Mouse (Mus musculus) heart, postnatal 0 days (tissue): ENCODE results near the gene Eif2ak2. TPM values are rescaled to one million over a fixed set of nuclear protein-coding genes. Genes with fewer than 3 reads are reported as not detected.

Experiments used
- ATAC-seq: fragments of 200-750 bp; cut with Nextera tagmentation; 2 replicates; pipeline ENCODE4 v1.8.0; 2017; ENCODE audit warnings: low read depth, moderate number of reproducible peaks, moderate library complexity; ENCODE audit not compliant: insufficient read depth
- DNase-seq: peaks from one replicate; pipeline ENCODE4 v3.0.0-alpha.2; 2016; ENCODE audit warnings: low spot score
- H3K27ac ChIP-seq: fragments of 300-500 bp; sonication (generic); 2 replicates; pipeline ENCODE4 v1.5.1; 2014; ENCODE audit warnings: low read depth, mild to moderate bottlenecking
- H3K27me3 ChIP-seq: fragments of 300-500 bp; sonication (generic); 2 replicates; pipeline ENCODE4 v1.6.1; 2014; ENCODE audit warnings: low read length, mixed read lengths; ENCODE audit not compliant: control insufficient read depth, insufficient read depth
- H3K36me3 ChIP-seq: fragments of 300-500 bp; sonication (generic); replicated peaks from 2 replicates; pipeline ENCODE4 v1.6.1; 2014; ENCODE audit warnings: low read length, mixed read lengths; ENCODE audit not compliant: control insufficient read depth, insufficient read depth
- H3K4me1 ChIP-seq: fragments of 300-500 bp; sonication (generic); 2 replicates; pipeline ENCODE4 v1.6.1; 2014; ENCODE audit warnings: antibody characterized with exemption; ENCODE audit not compliant: control insufficient read depth, insufficient read depth
- H3K4me2 ChIP-seq: fragments of 300-500 bp; sonication (generic); 2 replicates; pipeline ENCODE4 v1.6.1; 2014; ENCODE audit warnings: low read depth, mild to moderate bottlenecking, low read length, moderate library complexity
- H3K4me3 ChIP-seq: fragments of 300-500 bp; sonication (generic); 2 replicates; pipeline ENCODE4 v1.5.1; 2014; ENCODE audit warnings: low read depth, low read length
- H3K9ac ChIP-seq: fragments of 300-500 bp; sonication (generic); replicated peaks from 2 replicates; pipeline ENCODE4 v1.6.1; 2014; ENCODE audit warnings: low read depth, low read length, mixed read lengths
- H3K9me3 ChIP-seq: fragments of 300-500 bp; sonication (generic); replicated peaks from 2 replicates; pipeline ENCODE4 v1.6.1; 2016; ENCODE audit warnings: low read length; ENCODE audit not compliant: control insufficient read depth
- CTCF ChIP-seq: IDR thresholded peaks from 2 replicates; pipeline ENCODE4 v1.5.1; 2016; ENCODE audit warnings: antibody characterized with exemption, control low read depth, low read depth
- EP300 ChIP-seq: IDR thresholded peaks from 2 replicates; pipeline ENCODE4 v1.6.1; 2016; ENCODE audit warnings: antibody characterized with exemption, low read depth
- WGBS: fragments of 180-500 bp; shearing (Covaris S2); extraction: QIAGEN DNeasy Blood & Tissue Kit; methylation state at CpG from one replicate; pipeline ENCODE4 v1.1.7; 2014; 5-methylcytosine and 5-hydroxymethylcytosine counted together
- polyA plus RNA-seq: library from polyadenylated mRNA; unstranded; fragments of >200 nt; fragmentation: Nextera tagmentation; extraction: Ambion mirVana; gene quantifications from 2 replicates; pipeline ENCODE4 v1.2.1, GENCODE M21; 2015
- total RNA-seq: library from RNA; depleted of rRNA; stranded (reverse); fragments of >200 nt; gene quantifications from 2 replicates; pipeline ENCODE4 v1.2.3, GENCODE M21; 2014; ENCODE audit warnings: low replicate concordance

The Eif2ak2 gene
- total and polyA plus RNA-seq, 2 experiments from 2014 or later, result 11.6 to 15.6 TPM

GRCm38 (mm10) chr17:78894991-78895390, 12.6 kb upstream of the Eif2ak2 start:
- Histone ChIP-seq H3K4me2 (peak overlapping the region; percentile 53), H3K27me3 (no peaks in the 10 kb centered on the region), H3K27ac (no peak overlapping the region), H3K36me3 (no peaks in the 10 kb centered on the region), H3K9ac (no peak overlapping the region), H3K9me3 (no peaks in the 10 kb centered on the region), H3K4me3 (no peak overlapping the region), H3K4me1 (no peaks in the 10 kb centered on the region)
- no peak for ATAC-seq
- TF ChIP-seq CTCF (no peak), EP300 (no peak)
- DNase-seq, result no peak
- WGBS, result 67% methylated on average over 7 of the region's 7 CpGs

DNA sequence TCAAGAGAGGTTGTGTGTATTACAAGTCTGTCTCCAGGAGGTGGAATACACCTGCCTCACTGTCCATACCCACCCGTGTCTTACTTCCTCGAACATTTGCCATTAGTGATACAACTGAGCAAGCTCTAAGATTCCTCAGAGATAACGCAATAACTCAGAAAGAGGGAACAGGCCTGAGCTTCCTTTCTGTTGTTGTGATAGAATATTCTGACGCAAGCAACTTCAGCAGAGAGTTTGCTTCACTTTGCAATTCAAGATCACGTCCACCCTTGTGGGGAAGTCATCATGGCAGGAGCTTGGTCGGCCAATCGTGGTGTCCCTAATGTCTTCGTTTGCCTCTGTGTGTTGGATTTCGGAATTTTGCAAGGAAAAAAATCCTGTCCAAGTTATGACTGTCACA, 8.6 kb upstream of the Eif2ak2 start:
- ATAC-seq, result no peak
- Histone ChIP-seq H3K4me3 (no peak overlapping the region), H3K4me1 (no peaks in the 10 kb centered on the region), H3K27me3 (no peaks in the 10 kb centered on the region), H3K36me3 (no peaks in the 10 kb centered on the region), H3K9ac (no peak overlapping the region), H3K4me2 (no peak overlapping the region), H3K9me3 (no peaks in the 10 kb centered on the region), H3K27ac (no peak overlapping the region)
- WGBS, result 74% methylated on average over 9 of the region's 9 CpGs
- TF ChIP-seq CTCF, result no peak
- TF ChIP-seq EP300, result no peak
- no peak for DNase-seq

- Histone ChIP-seq H3K4me1 (no peaks in the 10 kb centered on the region), H3K9ac (no peak overlapping the region), H3K36me3 (no peaks in the 10 kb centered on the region), H3K27me3 (no peaks in the 10 kb centered on the region), H3K27ac (no peak overlapping the region), H3K4me2 (no peak overlapping the region), H3K9me3 (peaks cover 5% of the 10 kb centered on the region; the same call in 1 of the 2 replicates), H3K4me3 (no peak overlapping the region)
- DNase-seq (no peak), ATAC-seq (no peak)
- TF ChIP-seq CTCF (no peak), EP300 (no peak)
- 45% methylated on average over 3 of the region's 3 CpGs for WGBS
Measured at GRCm38 (mm10) chr17:78889184-78889583, 6.8 kb upstream of the Eif2ak2 start.

GRCm38 (mm10) chr17:78888554-78888953, 6.2 kb upstream of the Eif2ak2 start:
- Histone ChIP-seq H3K27ac (no peak overlapping the region), H3K4me1 (no peaks in the 10 kb centered on the region), H3K27me3 (no peaks in the 10 kb centered on the region), H3K9ac (no peak overlapping the region), H3K9me3 (peaks cover 5% of the 10 kb centered on the region; the same call in 1 of the 2 replicates), H3K4me2 (no peak overlapping the region), H3K4me3 (no peak overlapping the region), H3K36me3 (no peaks in the 10 kb centered on the region)
- DNase-seq, result no peak
- TF ChIP-seq EP300, result no peak
- no peak for TF ChIP-seq CTCF
- WGBS, result 80% methylated on average over 4 of the region's 4 CpGs
- no peak for ATAC-seq

- no peak overlapping the region for H3K4me3 ChIP-seq
- no peaks in the 10 kb centered on the region; the same call in 1 of the 2 replicates for H3K36me3 ChIP-seq
- H3K4me1 ChIP-seq, result peaks cover 8% of the 10 kb centered on the region; the same call in 1 of the 2 replicates
- DNase-seq (no peak), ATAC-seq (no peak)
- TF ChIP-seq CTCF, result no peak
- no peak for TF ChIP-seq EP300
- 76% methylated on average over 5 of the region's 5 CpGs for WGBS
- peaks cover 5% of the 10 kb centered on the region; the same call in 1 of the 2 replicates for H3K9me3 ChIP-seq
- H3K9ac ChIP-seq, result no peak overlapping the region
- H3K4me2 ChIP-seq, result no peak overlapping the region
- no peak overlapping the region for H3K27ac ChIP-seq
- no peaks in the 10 kb centered on the region for H3K27me3 ChIP-seq
Measured at GRCm38 (mm10) chr17:78885286-78886065, 3.1 kb upstream of the Eif2ak2 start.
